Mouse (Mus musculus) lung, adult 2 months (tissue): ENCODE results near the gene Myo9b.
"Not testable (repeated sequence)": the region's sequence is repeated elsewhere in the genome, so short reads cannot be mapped to it uniquely, and the experiment has no call there.

Experiments used
- CTCF ChIP-seq: fragments of 200-500 bp; IDR thresholded peaks from 2 replicates; pipeline ENCODE4 v1.5.1; 2011; ENCODE audit warnings: mild to moderate bottlenecking, low read length, control low read depth; ENCODE audit not compliant: insufficient read depth
- POLR2A ChIP-seq: fragments of 200-500 bp; IDR thresholded peaks from 2 replicates; pipeline ENCODE4 v1.6.1; 2011; ENCODE audit warnings: low read depth, mild to moderate bottlenecking, control low read depth, low read length, borderline replicate concordance; ENCODE audit errors: extremely low read depth

DNA sequence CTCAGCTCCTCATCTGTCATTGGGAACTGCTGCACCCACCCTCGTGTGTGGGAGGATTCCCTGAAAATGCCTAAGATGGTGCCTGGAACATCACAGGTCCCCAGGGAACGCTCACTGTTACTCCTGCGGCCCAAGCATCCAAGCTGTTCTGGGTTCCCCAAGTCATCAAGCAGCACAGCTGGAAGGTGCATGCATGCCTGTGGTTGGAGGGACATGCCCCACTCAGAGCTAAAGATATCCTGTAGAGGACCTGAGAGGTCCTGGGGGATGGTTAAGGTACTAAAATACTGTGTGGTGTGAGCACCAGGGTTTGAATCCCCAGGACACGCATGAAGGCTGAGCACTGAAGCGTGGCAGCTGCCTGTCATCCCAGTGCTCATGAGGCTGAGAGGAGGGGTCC lies 46.1 kb downstream of the Myo9b start:
- not testable (repeated sequence) for TF ChIP-seq POLR2A, CTCF
